Mouse (Mus musculus): ENCODE measurements around the gene Cyld.

DNA sequence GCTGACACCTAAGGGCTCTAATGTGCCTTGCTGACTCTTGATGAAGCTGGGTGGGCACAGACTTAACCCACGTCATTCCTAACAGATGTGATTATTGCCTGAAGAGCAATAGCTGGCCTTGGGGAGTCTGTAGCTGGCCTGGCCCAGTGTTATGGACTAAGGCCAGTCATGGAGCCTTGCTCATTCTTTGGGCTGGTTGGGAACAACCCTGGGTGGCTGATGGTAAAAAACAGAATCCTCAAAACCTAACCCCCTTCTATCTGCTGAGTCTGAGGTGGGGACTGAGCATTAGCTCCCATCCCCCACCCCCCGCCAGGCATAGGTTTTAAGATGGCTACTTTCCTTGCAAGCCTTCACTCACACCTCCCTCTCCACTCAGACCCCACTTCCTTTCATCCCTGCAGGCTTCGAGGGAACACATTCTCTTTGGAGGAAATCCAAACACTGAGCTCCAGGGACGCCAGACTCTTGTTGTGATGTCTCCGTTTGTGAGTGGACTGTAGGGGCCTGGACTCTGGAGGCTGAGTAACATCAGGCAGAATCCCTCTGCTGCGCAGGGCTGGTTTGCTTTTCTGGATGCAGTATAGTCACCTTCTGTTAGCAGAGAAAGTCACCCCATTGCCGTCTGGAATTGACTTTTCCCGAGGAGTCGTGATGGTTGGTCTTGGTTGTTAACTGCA is 10.5 kb upstream of the Cyld start:
- TF ChIP-seq CTCF (IDR thresholded peaks at IDR 0.05; ENCODE audit: low read depth, low read length), result no peak
- TF ChIP-seq POLR2A (IDR thresholded peaks at IDR 0.05; ENCODE audit: extremely low read depth, insufficient read depth, low read length), result no peak
